Mouse (Mus musculus) forebrain, embryonic 14.5 days (tissue): Measurements from ENCODE around the gene Inhbe. TPM values are rescaled to one million over a fixed set of nuclear protein-coding genes. Genes with fewer than 3 reads are reported as not detected.
"Not testable (repeated sequence)": the region's sequence is repeated elsewhere in the genome, so short reads cannot be mapped to it uniquely, and the experiment has no call there.

Experiments used
- ATAC-seq: fragments of 200-750 bp; cut with Nextera tagmentation; 2 replicates; pipeline ENCODE4 v1.8.0; 2017; ENCODE audit warnings: mild to moderate bottlenecking, moderate library complexity
- DNase-seq: peaks from one replicate; pipeline ENCODE4 v3.0.0-alpha.2; 2015; ENCODE audit warnings: low spot score
- H3K27ac ChIP-seq: fragments of 300-500 bp; sonication (generic); 2 replicates; pipeline ENCODE4 v1.5.1; 2014; ENCODE audit warnings: low read depth, mild to moderate bottlenecking, control low read depth, low read length, moderate library complexity
- H3K27me3 ChIP-seq: fragments of 300-500 bp; sonication (generic); replicated peaks from 2 replicates; pipeline ENCODE4 v1.6.1; 2014; ENCODE audit warnings: low read length, control low read depth, mixed read lengths; ENCODE audit not compliant: control insufficient read depth, insufficient read depth
- H3K36me3 ChIP-seq: fragments of 300-500 bp; sonication (generic); 2 replicates; pipeline ENCODE4 v1.6.1; 2014; ENCODE audit warnings: low read length, control low read depth; ENCODE audit not compliant: control insufficient read depth, insufficient read depth
- H3K4me1 ChIP-seq: fragments of 300-500 bp; sonication (generic); 2 replicates; pipeline ENCODE4 v1.6.1; 2014; ENCODE audit warnings: antibody characterized with exemption, low read length, control low read depth; ENCODE audit not compliant: control insufficient read depth, insufficient read depth
- H3K4me2 ChIP-seq: fragments of 300-500 bp; sonication (generic); 2 replicates; pipeline ENCODE4 v1.6.1; 2014; ENCODE audit warnings: mild to moderate bottlenecking, control low read depth, low read length
- H3K4me3 ChIP-seq: fragments of 300-500 bp; sonication (generic); 2 replicates; pipeline ENCODE4 v1.5.1; 2014; ENCODE audit warnings: low read depth, low read length, control low read depth
- H3K9ac ChIP-seq: fragments of 300-500 bp; sonication (generic); 2 replicates; pipeline ENCODE4 v1.6.1; 2014; ENCODE audit warnings: mild to moderate bottlenecking, low read length, control low read depth, moderate library complexity
- H3K9me3 ChIP-seq: fragments of 300-500 bp; sonication (generic); replicated peaks from 2 replicates; pipeline ENCODE4 v1.6.1; 2016; ENCODE audit warnings: low read length, control low read depth, mixed read lengths; ENCODE audit not compliant: control insufficient read depth
- WGBS: fragments of 180-500 bp; shearing (Covaris S2); extraction: QIAGEN DNeasy Blood & Tissue Kit; methylation state at CpG from one replicate; pipeline ENCODE4 v1.1.7; 2014; 5-methylcytosine and 5-hydroxymethylcytosine counted together
- polyA plus RNA-seq: library from polyadenylated mRNA; unstranded; fragments of >200 nt; fragmentation: Nextera tagmentation; extraction: Ambion mirVana; gene quantifications from 2 replicates; pipeline ENCODE4 v1.2.1, GENCODE M21; 2014

The Inhbe gene
- polyA plus RNA-seq, 1 experiment from 2014 or later: not detected

DNA sequence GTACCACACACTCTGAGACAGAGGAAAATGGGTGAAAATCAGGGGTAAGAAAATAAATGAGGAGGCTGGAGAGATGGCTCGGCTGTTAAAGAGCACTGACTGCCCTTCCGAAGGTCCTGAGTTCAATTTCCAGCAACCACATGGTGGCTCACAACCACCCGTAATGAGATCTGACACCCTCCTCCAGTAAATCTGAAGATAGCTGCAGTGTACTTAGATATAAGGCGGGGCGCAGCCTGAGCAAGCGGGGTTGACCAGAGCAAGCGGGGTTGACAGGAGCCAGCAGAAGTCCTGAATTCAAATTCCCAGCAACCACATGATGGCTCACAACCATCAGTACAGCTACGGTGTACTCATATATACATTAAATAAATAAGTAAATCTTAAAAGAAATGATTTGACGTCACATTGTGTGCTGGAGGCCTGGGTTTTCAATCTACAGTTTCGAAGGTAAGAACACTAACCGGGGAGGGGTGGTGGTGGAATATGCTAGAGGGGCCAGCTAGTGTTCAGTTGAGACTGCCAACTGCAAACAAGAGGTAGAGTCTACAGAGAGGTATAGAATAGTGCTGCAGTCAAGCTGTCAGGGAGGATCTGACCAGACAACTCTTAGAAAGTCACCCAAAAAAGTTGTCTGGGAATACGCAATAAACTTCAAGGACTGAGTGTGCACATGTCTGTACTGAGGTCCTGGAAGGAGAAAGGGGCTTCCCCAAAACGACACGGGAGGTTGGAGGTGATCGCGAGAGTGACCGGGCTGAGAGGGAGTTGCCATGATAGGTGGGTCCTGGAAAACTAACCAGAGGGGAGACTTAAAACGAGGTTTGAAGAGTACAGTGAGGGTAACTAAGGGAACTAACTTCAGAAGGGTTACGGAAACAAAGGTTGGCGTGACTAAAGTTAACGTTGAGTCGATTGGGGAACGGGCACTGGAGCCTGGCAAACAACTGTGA, 43.4 kb downstream of the Inhbe start:
- H3K4me2 ChIP-seq: peak overlapping the region; percentile 84
- no peaks in the 10 kb centered on the region for H3K27me3 ChIP-seq
- peak; percentile 33; the same call in 1 of the 2 replicates for ATAC-seq
- peak overlapping the region; percentile 58; the same call in 1 of the 2 replicates for H3K27ac ChIP-seq
- H3K36me3 ChIP-seq: peaks cover 34% of the 10 kb centered on the region
- WGBS: 37% methylated on average over 23 of the region's 23 CpGs
- DNase-seq: no peak
- no peaks in the 10 kb centered on the region for H3K9me3 ChIP-seq
- H3K4me3 ChIP-seq: peak overlapping the region; percentile 65
- H3K9ac ChIP-seq: peak overlapping the region; percentile 80
- H3K4me1 ChIP-seq: peaks cover 5% of the 10 kb centered on the region; the same call in 1 of the 2 replicates

DNA sequence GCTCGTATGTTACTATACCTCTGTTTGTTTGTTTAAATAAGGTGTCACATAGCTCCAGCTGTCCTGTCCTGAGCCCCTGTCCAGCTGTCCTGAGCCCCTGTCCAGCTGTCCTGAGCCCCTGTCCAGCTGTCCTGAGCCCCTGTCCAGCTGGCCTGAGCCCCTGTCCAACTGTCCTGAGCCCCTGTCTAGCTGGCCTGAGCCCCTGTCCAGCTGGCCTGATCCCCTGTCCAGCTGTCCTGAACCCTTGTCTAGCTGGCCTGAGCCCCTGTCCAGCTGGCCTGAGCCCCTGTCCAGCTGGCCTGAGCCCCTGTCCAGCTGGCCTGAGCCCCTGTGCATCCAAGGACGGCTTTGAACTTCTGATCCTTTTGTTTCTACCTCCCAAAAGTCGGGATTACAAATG, 45.0 kb downstream of the Inhbe start:
- H3K36me3 ChIP-seq: peaks cover 50% of the 10 kb centered on the region
- DNase-seq, H3K27me3 ChIP-seq, H3K9me3 ChIP-seq, ATAC-seq, H3K9ac ChIP-seq, H3K27ac ChIP-seq, H3K4me1 ChIP-seq, H3K4me3 ChIP-seq, H3K4me2 ChIP-seq: not testable (repeated sequence)
- whole genome bisulfite sequencing: 88% methylated on average over 3 of the region's 3 CpGs

DNA sequence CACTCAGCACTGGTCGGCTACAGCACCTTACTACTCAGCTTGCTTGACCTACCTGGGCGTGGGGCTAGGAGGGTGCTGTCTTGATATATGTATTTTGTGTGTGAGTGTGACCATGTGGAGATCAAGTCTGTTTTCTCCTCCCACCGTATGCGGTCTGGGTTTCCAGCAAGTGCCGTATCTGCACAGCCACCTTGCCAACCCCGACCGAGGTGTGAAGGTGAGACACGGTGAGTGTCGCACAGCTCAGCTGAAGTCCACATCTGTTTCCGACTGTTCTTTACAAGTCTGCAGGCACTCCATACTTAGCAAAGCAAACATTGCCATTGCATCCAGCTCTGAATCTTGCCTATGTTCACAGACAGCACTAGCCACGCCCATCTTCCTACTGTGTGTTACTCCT, 51.1 kb downstream of the Inhbe start:
- no peaks in the 10 kb centered on the region for H3K4me1 ChIP-seq
- DNase-seq (no peak), ATAC-seq (no peak)
- H3K4me3 ChIP-seq: no peak overlapping the region
- WGBS: 93% methylated on average over 11 of the region's 11 CpGs
- no peaks in the 10 kb centered on the region for H3K9me3 ChIP-seq
- H3K27me3 ChIP-seq: no peaks in the 10 kb centered on the region
- no peak overlapping the region for H3K9ac ChIP-seq
- H3K4me2 ChIP-seq: no peak overlapping the region
- peaks cover 99% of the 10 kb centered on the region for H3K36me3 ChIP-seq
- no peak overlapping the region for H3K27ac ChIP-seq

DNA sequence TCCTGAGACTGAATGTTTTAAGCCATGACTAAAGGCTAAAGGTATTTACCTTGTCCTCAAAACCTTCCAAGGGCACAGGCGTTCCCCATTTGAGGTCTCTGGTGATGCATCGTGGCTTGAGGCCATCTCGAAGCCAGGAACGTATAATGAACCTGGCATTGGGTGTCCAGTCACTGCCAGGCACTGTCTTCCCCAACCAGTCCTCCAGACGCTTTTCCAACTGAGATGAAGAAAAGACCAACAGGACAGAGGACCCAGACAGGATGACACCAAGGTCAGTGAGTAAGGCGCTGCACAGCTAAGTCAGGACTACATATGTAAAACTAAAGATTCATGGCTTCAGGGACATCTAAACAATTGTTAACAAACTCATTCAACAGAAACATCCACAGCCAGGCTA, 53.9 kb downstream of the Inhbe start:
- H3K9ac ChIP-seq: no peak overlapping the region
- H3K9me3 ChIP-seq: no peaks in the 10 kb centered on the region
- no peaks in the 10 kb centered on the region for H3K4me1 ChIP-seq
- DNase-seq (no peak), ATAC-seq (no peak)
- no peaks in the 10 kb centered on the region for H3K27me3 ChIP-seq
- H3K27ac ChIP-seq: no peak overlapping the region
- H3K4me2 ChIP-seq: no peak overlapping the region
- 96% methylated on average over 6 of the region's 6 CpGs for WGBS
- peaks cover 99% of the 10 kb centered on the region for H3K36me3 ChIP-seq
- H3K4me3 ChIP-seq: no peak overlapping the region

Other genes starting within 250 kb of the Inhbe start
- 53.0 and 66.3 TPM in 2 replicates for gene Os9, start 233.3 kb downstream of the Inhbe start, polyA plus RNA-seq
- gene B4galnt1, start 189.2 kb downstream of the Inhbe start, polyA plus RNA-seq: 30.7 and 46.8 TPM in 2 replicates
- gene Slc26a10, start 173.8 kb downstream of the Inhbe start, polyA plus RNA-seq: 0.69 and 0.95 TPM in 2 replicates
- 21.4 and 22.9 TPM in 2 replicates for gene Arhgef25, start 164.3 kb downstream of the Inhbe start, polyA plus RNA-seq
- gene Dtx3, start 158.7 kb downstream of the Inhbe start, polyA plus RNA-seq: 148 and 187 TPM in 2 replicates
- 15.3 and 17.4 TPM in 2 replicates for gene Pip4k2c, start 142.8 kb downstream of the Inhbe start, polyA plus RNA-seq
- 47.6 and 68.8 TPM in 2 replicates for gene Kif5a, start 91.1 kb downstream of the Inhbe start, polyA plus RNA-seq
- 286 and 300 TPM in 2 replicates for gene Dctn2, start 88.0 kb downstream of the Inhbe start, polyA plus RNA-seq
- 8.4 and 11.2 TPM in 2 replicates for gene Mbd6, start 65.4 kb downstream of the Inhbe start, polyA plus RNA-seq
- 124 and 135 TPM in 2 replicates for gene Mars, start 42.6 kb downstream of the Inhbe start, polyA plus RNA-seq
- 0.70 and 1.2 TPM in 2 replicates for gene Arhgap9, start 32.4 kb downstream of the Inhbe start, polyA plus RNA-seq
- gene Gli1, start 12.4 kb downstream of the Inhbe start, polyA plus RNA-seq: 0.55 and 1.0 TPM in 2 replicates
- gene Inhbc, start 16.0 kb upstream of the Inhbe start, polyA plus RNA-seq: not detected in 2 replicates
- gene R3hdm2, start 25.9 kb upstream of the Inhbe start, polyA plus RNA-seq: 24.2 and 32.4 TPM in 2 replicates
- gene Stac3, start 147.3 kb upstream of the Inhbe start, polyA plus RNA-seq: 0.41 TPM in 1 of 2 replicates, not detected in the other
- 12.5 and 17.2 TPM in 2 replicates for gene Ndufa4l2, start 160.6 kb upstream of the Inhbe start, polyA plus RNA-seq
- 53.1 and 65.1 TPM in 2 replicates for gene Shmt2, start 168.0 kb upstream of the Inhbe start, polyA plus RNA-seq
- gene Nxph4, start 180.1 kb upstream of the Inhbe start, polyA plus RNA-seq: 32.1 and 35.4 TPM in 2 replicates